Mouse (Mus musculus): ENCODE results near the gene Socs2. TPM values are rescaled to one million over a fixed set of nuclear protein-coding genes. Genes with fewer than 3 reads are reported as not detected.

The Socs2 gene
- polyA plus RNA-seq, 1 experiment from 2014 or later: 41.0 TPM

DNA sequence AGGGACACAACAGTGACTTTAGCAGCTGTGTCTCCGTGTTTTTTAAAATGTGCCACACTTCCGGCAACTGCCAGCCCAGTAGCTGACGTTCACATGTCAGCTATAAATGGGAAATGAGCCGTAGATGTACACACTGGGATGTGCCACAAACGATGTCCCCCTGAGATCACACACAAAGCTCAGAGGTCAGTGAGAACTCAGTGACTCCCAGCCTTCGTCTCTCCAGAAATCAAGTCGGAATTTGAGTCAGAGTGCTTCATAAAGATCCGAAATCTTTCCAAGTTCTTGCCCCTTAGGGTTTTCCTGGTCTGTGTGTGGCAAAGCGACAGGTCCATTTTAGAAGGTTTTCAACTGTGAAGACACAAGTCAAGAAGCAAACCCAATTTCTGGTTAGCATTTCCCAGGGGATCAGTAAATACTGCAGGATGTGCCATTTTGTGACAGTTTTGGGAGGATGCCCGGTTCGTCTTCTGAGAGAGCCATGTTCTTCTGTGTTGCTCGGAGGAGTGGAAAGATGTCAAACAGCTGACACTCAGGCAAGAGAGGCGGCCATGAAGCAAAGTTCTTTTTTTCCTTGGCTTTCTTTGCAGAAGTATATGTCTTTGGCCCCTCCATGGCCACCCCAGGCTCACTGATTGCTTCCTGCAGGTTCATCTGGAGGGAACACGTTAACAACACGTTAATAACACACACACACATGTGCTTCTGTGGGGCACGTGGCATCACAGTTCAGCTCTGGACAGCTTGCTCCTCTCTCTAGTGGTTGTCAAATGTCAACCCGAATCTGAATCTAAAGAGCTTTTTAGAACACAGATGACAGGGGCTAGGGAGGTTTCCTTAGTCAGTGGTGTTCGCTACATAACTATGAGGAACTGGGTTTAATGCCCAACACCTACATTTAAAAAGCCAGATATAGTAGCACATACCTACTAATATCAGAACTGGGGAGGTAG, 28.4 kb upstream of the Socs2 start:
- ATAC-seq (ENCODE audit: insufficient read depth, low FRiP score, low read depth): no peak
- Histone ChIP-seq H3K9me3 (no peaks in the 10 kb centered on the region), H3K4me3 (replicated peaks) (no peak overlapping the region), H3K9ac (no peak overlapping the region), H3K36me3 (no peaks in the 10 kb centered on the region), H3K4me1 (no peaks in the 10 kb centered on the region), H3K27me3 (replicated peaks) (no peaks in the 10 kb centered on the region), H3K27ac (no peak overlapping the region), H3K4me2 (no peak overlapping the region)
- 78% methylated on average over 18 of the region's 18 CpGs for WGBS

DNA sequence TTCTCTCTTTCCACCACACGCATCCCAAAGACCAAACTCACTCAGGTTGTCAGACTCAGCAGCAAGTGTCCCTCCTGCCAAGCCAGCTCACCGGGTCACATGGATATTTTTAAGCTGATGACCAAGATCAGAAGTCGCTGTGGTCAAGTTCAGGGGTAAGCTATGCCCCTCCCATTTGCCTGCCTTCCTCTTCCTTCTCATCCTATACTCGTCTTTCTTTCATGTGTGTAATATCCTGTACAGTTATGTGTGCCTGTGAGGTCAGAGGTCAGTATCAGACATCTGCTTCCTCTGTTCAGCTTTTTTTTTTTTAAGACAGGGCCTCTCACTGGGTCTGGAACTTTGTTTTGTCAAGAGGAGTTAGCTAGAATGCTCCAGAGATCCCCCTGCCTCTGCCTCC, 25.4 kb upstream of the Socs2 start:
- no peak overlapping the region for H3K4me3 ChIP-seq (replicated peaks)
- H3K9me3 ChIP-seq: no peaks in the 10 kb centered on the region
- no peak overlapping the region for H3K27ac ChIP-seq
- H3K36me3 ChIP-seq: no peaks in the 10 kb centered on the region
- H3K4me2 ChIP-seq: no peak overlapping the region
- ATAC-seq (ENCODE audit: insufficient read depth, low FRiP score, low read depth): no peak
- 64% methylated on average over 4 of the region's 4 CpGs for WGBS
- no peak overlapping the region for H3K9ac ChIP-seq
- H3K27me3 ChIP-seq (replicated peaks): no peaks in the 10 kb centered on the region
- H3K4me1 ChIP-seq: no peaks in the 10 kb centered on the region

DNA sequence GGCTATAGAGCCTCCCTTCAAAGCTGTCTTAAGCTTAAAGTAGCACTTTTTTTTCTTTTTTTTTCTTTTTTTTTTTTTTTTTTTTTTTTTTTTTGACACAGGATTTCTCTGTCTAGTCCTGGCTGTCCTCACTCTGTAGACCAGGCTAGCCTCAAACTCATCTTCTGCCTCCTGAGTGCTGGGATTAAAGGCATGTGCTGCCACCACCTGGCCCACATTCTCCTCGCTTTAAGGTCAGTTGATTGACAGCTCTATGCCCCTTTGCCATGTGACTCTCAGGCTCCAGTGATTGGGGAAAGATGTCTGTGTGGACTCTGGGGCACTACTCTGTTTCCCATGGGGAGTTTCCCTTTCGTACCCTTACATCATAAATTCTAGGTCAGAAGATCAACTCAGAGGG, 23.6 kb upstream of the Socs2 start:
- Histone ChIP-seq H3K9me3 (no peaks in the 10 kb centered on the region), H3K4me2 (no peak overlapping the region), H3K36me3 (no peaks in the 10 kb centered on the region), H3K4me3 (replicated peaks) (no peak overlapping the region), H3K27ac (no peak overlapping the region), H3K4me1 (no peaks in the 10 kb centered on the region), H3K9ac (no peak overlapping the region), H3K27me3 (replicated peaks) (no peaks in the 10 kb centered on the region)
- WGBS: 62% methylated on average over 2 of the region's 2 CpGs
- no peak for ATAC-seq (ENCODE audit: insufficient read depth, low FRiP score, low read depth)

DNA sequence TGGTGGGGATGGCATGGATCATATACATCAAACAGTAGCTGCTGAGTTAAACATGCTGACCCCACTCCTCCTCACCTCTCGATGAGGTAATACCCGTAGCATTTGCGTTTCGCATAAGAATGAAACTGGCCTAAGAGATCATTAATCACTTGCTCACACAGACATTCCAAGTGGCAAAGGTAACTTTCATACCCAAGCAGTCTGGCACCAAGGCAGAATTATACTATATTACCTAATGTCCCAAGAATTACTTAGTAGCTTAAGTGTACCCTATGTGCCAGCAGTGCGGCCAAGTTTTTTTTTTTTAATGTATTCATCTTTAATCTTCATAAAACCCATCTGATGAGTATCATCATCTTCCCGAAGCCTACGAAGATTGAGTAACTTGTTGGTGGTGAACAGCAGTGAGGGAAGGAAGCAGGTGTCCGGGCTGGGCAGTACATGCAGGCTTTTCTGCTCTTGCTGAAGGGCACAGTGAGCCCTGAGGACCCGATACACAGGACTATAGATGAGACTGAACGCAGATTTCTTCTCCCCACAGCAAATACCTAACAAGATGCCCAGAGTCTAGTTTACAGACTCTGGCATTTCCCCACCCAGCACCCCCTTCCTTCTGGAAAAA, 22.8 kb upstream of the Socs2 start:
- no peak for ATAC-seq (ENCODE audit: insufficient read depth, low FRiP score, low read depth)
- 73% methylated on average over 10 of the region's 10 CpGs for WGBS
- no peaks in the 10 kb centered on the region for H3K27me3 ChIP-seq (replicated peaks)
- H3K4me3 ChIP-seq (replicated peaks): no peak overlapping the region
- H3K9me3 ChIP-seq: no peaks in the 10 kb centered on the region
- no peaks in the 10 kb centered on the region for H3K4me1 ChIP-seq
- H3K4me2 ChIP-seq: no peak overlapping the region
- H3K27ac ChIP-seq: no peak overlapping the region
- H3K9ac ChIP-seq: no peak overlapping the region
- no peaks in the 10 kb centered on the region for H3K36me3 ChIP-seq

DNA sequence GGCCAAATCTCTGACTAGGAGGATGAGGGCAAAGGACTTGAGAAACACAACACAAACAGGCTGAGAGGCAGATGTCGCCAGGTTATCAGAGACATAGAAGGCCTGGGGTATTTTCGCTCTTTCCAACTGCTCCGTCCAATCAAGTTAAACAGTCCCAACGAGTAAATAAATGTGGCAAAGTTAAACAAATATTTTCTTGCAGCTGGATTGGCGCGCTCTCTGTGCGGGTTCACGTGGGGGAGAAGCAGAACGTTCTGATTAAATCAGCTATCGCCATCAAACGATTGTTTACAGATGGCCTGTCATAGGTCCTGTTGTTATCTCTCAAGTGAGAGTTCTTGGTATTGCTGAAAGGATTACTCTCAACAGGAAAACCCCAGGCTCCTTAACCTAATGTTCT, 22.0 kb upstream of the Socs2 start:
- Histone ChIP-seq H3K4me1 (no peaks in the 10 kb centered on the region), H3K9me3 (no peaks in the 10 kb centered on the region), H3K9ac (no peak overlapping the region), H3K4me2 (no peak overlapping the region), H3K36me3 (no peaks in the 10 kb centered on the region), H3K4me3 (replicated peaks) (no peak overlapping the region), H3K27me3 (replicated peaks) (no peaks in the 10 kb centered on the region), H3K27ac (no peak overlapping the region)
- ATAC-seq (ENCODE audit: insufficient read depth, low FRiP score, low read depth): no peak
- WGBS: 16% methylated on average over 11 of the region's 11 CpGs

DNA sequence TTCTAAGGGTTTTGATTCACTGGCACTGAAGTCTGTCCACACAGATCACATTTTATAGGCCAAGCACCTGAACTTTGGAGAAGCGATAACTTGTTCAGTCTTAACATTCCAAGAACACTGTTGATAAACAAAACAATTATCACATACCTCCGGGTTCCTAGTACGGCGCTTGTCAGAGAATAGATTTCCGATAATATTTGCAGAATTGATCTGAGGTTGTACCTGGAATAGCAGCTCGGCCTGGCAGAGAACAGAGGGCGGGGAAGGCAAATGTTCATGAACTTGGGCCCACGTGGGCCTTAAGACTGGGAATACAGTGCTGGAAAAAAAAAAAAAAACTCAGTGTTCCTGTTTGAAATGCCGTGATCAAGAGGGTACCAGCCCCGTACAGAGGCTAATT, 13.3 kb upstream of the Socs2 start:
- Histone ChIP-seq H3K9me3 (no peaks in the 10 kb centered on the region), H3K36me3 (no peaks in the 10 kb centered on the region), H3K4me1 (no peaks in the 10 kb centered on the region), H3K9ac (no peak overlapping the region), H3K27me3 (replicated peaks) (no peaks in the 10 kb centered on the region), H3K27ac (no peak overlapping the region), H3K4me3 (replicated peaks) (no peak overlapping the region), H3K4me2 (no peak overlapping the region)
- WGBS: 76% methylated on average over 10 of the region's 10 CpGs
- ATAC-seq (ENCODE audit: insufficient read depth, low FRiP score, low read depth): no peak

DNA sequence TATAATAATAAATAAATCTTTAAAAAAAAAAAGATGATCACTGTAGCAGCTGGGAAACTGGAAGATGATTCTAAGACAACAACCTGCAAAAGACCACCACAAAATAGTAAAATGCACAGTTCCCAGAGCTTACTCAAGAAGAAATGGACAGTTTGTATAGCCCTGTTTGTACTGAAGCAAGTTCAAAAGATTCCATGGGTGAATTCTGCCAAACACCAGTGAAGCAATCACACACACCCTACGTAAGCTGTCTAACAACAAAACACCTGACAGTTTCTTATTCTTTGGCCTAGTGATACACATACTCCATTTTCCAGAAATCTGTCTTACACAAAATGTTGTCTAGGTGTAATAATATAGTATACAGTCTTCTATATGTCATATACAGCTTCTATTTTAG, 12.1 kb upstream of the Socs2 start:
- H3K9ac ChIP-seq: no peak overlapping the region
- H3K4me1 ChIP-seq: no peaks in the 10 kb centered on the region
- no peaks in the 10 kb centered on the region for H3K36me3 ChIP-seq
- no peak overlapping the region for H3K27ac ChIP-seq
- H3K4me2 ChIP-seq: no peak overlapping the region
- no peak overlapping the region for H3K4me3 ChIP-seq (replicated peaks)
- ATAC-seq (ENCODE audit: insufficient read depth, low FRiP score, low read depth): no peak
- 94% methylated on average over 1 of the region's 1 CpGs for WGBS
- no peaks in the 10 kb centered on the region for H3K9me3 ChIP-seq
- no peaks in the 10 kb centered on the region for H3K27me3 ChIP-seq (replicated peaks)

DNA sequence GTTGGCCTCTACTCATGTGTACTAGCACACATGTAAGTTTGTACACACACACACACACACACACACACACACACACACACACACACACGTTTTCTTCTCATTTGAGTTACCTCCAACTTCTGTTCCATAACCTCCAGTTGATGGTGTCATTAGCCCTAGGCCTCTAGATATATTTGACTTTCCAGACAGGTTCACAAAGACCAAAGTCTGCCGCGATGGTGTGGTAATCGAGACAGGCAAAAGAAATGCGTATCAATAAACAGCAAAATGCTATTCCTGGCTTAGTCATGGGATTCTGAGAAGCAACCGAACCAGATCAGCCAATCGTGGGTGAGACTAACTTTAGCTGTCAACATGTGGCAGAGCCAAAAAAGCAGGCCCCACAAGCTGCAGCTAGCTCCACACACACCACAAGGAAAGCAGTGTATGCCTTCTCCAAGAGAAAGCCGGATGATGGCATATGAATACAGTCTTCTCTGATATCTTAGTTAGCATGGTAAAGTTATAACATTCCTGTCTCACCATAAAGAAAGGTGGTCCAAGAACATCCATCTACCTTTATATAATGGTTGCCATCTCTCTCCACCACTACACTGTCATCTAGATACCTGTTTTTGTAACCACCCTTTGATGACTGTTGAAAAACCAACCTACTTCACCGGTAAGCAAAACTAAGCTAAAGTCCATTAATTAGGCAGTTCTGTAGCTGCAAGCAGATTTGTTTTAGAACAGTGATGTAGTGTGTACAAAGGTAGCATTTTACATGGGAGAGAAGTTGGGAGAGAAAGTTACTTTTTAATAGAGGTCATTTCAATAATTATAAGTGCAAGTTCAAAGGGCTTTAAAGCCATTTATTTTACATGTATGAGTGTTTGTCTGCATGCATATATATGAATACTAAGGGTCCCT, 9.5 kb upstream of the Socs2 start:
- H3K4me1 ChIP-seq: no peaks in the 10 kb centered on the region
- no peak overlapping the region for H3K4me2 ChIP-seq
- ATAC-seq (ENCODE audit: insufficient read depth, low FRiP score, low read depth): no peak
- H3K27me3 ChIP-seq (replicated peaks): no peaks in the 10 kb centered on the region
- no peak overlapping the region for H3K27ac ChIP-seq
- H3K9ac ChIP-seq: no peak overlapping the region
- H3K4me3 ChIP-seq (replicated peaks): no peak overlapping the region
- no peaks in the 10 kb centered on the region for H3K36me3 ChIP-seq
- no peaks in the 10 kb centered on the region for H3K9me3 ChIP-seq
- WGBS: 88% methylated on average over 9 of the region's 9 CpGs

DNA sequence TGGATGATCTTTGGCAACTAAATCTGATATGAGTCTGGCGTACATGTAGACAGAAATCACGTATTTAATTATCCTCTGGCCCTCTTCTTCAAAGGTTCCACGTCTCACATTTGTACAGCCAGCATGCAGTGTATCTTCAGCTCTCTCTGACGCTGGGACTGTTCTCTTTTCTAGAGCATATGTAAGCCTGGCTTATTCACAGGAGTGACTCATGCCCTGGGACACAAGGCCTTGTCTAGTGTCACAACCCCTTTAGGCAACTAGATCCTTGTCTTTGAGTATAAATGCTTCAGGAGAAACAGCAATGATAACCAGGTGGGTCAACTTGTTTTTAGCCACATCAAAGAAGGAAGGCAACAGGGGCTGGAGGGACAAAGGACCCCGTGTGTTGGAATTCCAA, 5.7 kb upstream of the Socs2 start:
- ATAC-seq (ENCODE audit: insufficient read depth, low FRiP score, low read depth): no peak
- WGBS: 85% methylated on average over 5 of the region's 5 CpGs
- no peaks in the 10 kb centered on the region for H3K9me3 ChIP-seq
- H3K4me3 ChIP-seq (replicated peaks): no peak overlapping the region
- H3K27me3 ChIP-seq (replicated peaks): no peaks in the 10 kb centered on the region
- no peak overlapping the region for H3K9ac ChIP-seq
- no peak overlapping the region for H3K4me2 ChIP-seq
- H3K4me1 ChIP-seq: peaks cover under 1% of the 10 kb centered on the region; the same call in 1 of the 2 replicates
- H3K36me3 ChIP-seq: no peaks in the 10 kb centered on the region
- H3K27ac ChIP-seq: no peak overlapping the region

DNA sequence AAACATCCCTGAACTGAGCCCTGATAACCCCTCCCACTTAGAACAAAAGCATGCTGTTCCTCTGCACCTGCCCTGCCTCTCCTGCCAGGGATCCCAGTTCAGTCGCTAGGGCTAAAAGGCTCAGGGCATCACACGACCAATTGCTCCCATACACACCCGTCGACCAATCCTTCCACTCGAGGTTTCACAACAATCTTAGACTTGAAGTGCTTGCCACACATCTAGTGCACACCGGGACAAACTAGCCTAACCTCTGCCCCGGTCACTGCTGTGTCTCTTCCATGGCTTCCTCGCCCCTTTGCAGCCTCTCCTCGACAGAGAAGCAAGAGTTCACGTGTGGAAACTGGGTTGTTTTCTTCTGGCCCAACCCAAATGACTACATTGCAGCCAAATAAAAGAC, 3.3 kb upstream of the Socs2 start:
- WGBS: 70% methylated on average over 10 of the region's 10 CpGs
- no peak overlapping the region for H3K27ac ChIP-seq

DNA sequence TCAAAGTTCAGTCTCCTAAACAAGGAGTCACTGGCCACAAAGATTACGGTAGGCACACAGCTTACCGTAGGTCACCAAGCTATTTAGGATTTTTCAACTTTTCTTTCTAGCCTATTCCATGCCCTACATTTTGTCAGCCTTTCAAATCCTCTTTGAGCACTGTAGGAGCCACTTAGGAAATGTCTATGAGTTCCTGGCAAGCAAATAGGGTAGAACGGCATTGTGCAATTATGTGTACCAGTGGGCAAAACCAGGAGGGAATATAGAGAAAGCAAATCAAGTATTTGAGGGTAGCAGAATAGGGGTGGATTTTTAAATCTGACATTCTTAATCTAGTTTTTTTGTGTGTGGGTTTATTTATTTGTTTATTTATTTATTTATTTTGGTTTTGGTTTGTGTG, 2.7 kb upstream of the Socs2 start:
- Histone ChIP-seq H3K9ac (no peak overlapping the region), H3K4me2 (no peak overlapping the region), H3K4me3 (replicated peaks) (no peak overlapping the region), H3K9me3 (no peaks in the 10 kb centered on the region), H3K4me1 (peaks cover 20% of the 10 kb centered on the region), H3K27ac (no peak overlapping the region), H3K36me3 (no peaks in the 10 kb centered on the region), H3K27me3 (replicated peaks) (0 out of 2 replicates have a peak, but pooled peaks cover 3% of the 10 kb centered on the region)
- ATAC-seq (ENCODE audit: insufficient read depth, low FRiP score, low read depth): no peak
- 87% methylated on average over 3 of the region's 3 CpGs for WGBS

More for the DNA sequence above, 3.3 kb upstream of the Socs2 start:
- H3K27me3 ChIP-seq (replicated peaks): 0 out of 2 replicates have a peak, but pooled peaks cover 3% of the 10 kb centered on the region
- no peak for ATAC-seq (ENCODE audit: insufficient read depth, low FRiP score, low read depth)
- no peaks in the 10 kb centered on the region for H3K36me3 ChIP-seq
- H3K9me3 ChIP-seq: no peaks in the 10 kb centered on the region
- H3K4me2 ChIP-seq: no peak overlapping the region
- peaks cover 14% of the 10 kb centered on the region for H3K4me1 ChIP-seq
- H3K9ac ChIP-seq: no peak overlapping the region
- no peak overlapping the region for H3K4me3 ChIP-seq (replicated peaks)

Data from stomach, embryonic 15.5 days (tissue).